Mouse (Mus musculus): ENCODE measurements at regions not wholly inside any gene's neighbourhood (a gene's known extent, or its start where the extent isn't known, plus 50 kb on each side); places are given as distances from the start of the nearest gene placed in this dataset.

DNA sequence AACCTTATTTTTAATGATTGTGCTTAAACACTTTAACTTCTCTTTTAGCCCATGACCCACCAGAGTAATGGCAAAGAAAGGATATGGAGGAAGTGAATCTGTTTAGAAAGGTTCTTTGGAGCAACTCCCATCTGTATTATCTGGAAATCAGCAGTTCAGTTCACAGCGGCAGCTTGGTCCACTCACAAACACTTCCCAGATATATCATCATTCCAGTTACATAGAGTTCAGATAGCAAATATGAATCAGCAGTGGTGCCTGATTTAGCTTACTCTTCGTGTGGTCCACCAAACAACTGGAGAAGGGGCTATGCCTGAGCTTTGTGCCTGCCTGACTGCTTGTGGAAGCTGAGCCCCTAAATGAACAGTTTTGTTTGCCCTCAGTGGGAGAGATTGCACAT, 1385.9 kb upstream of the Zeb2 start:
- no peak for DNase-seq
- ATAC-seq: no peak
- WGBS (ENCODE audit: insufficient replicate concordance): 71% methylated on average over 2 of the region's 2 CpGs
- no peak for TF ChIP-seq EP300 (IDR thresholded peaks at IDR 0.05; ENCODE audit: low read depth)
- TF ChIP-seq CTCF (IDR thresholded peaks at IDR 0.05; ENCODE audit: low read depth): no peak
- Histone ChIP-seq H3K4me3 (ENCODE audit: low read depth, low read length) (no peak overlapping the region), H3K27ac (ENCODE audit: low read depth) (no peak overlapping the region), H3K36me3 (replicated peaks; ENCODE audit: insufficient read depth, low read length) (no peaks in the 10 kb centered on the region), H3K4me2 (ENCODE audit: low read depth, low read length) (no peak overlapping the region), H3K4me1 (ENCODE audit: insufficient read depth) (no peaks in the 10 kb centered on the region), H3K9ac (replicated peaks) (no peak overlapping the region), H3K9me3 (ENCODE audit: low read length) (no peaks in the 10 kb centered on the region), H3K27me3 (ENCODE audit: insufficient read depth, low read length) (no peaks in the 10 kb centered on the region)

DNA sequence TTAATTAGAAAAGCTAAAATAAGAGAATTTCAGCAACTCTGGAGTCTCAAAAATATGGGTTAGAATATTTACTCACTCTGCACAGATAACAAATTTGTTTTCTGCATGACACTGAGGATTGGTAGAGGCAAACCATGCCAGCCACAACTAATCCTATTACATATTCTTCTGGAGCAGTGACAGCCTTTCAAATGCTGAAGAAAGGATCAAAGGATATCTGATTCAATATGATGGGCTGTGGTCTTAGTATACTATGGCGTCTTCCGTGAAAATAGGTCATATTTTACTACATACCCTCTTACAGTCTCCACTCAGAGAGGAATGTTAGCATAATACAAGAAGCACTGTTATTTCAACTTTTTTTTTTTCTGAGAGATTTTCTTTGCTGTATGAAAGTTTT, 1375.1 kb upstream of the Zeb2 start:
- Histone ChIP-seq H3K4me3 (ENCODE audit: low read depth, low read length) (no peak overlapping the region), H3K9me3 (ENCODE audit: low read length) (no peaks in the 10 kb centered on the region), H3K27me3 (ENCODE audit: insufficient read depth, low read length) (no peaks in the 10 kb centered on the region), H3K27ac (ENCODE audit: low read depth) (no peak overlapping the region), H3K4me1 (ENCODE audit: insufficient read depth) (no peaks in the 10 kb centered on the region), H3K4me2 (ENCODE audit: low read depth, low read length) (no peak overlapping the region), H3K36me3 (replicated peaks; ENCODE audit: insufficient read depth, low read length) (no peaks in the 10 kb centered on the region), H3K9ac (replicated peaks) (no peak overlapping the region)
- TF ChIP-seq EP300 (IDR thresholded peaks at IDR 0.05; ENCODE audit: low read depth) (no peak), CTCF (IDR thresholded peaks at IDR 0.05; ENCODE audit: low read depth) (no peak)
- DNase-seq (no peak), ATAC-seq (no peak)
- WGBS (ENCODE audit: insufficient replicate concordance): 80% methylated on average over 2 of the region's 2 CpGs

DNA sequence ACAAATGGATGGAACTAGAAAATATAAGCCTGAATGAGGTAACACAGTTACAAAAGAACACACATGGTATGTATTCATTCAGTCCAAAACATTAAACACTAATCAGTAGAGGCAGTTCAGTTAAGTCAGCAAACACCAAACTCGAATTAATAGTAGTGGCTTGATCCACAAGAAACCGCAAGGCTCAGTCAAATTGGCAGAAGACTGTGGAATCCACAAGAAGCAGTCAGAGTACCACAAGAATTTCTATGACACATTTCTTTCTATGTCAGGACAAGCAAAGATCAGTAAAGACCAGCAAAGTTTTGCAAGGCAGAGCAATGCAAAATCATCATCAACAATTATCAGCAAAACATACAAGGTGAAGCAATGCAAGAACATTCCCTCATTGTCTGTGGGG, 1373.9 kb upstream of the Zeb2 start:
- no peak for TF ChIP-seq CTCF (IDR thresholded peaks at IDR 0.05; ENCODE audit: low read depth)
- no peak for TF ChIP-seq EP300 (IDR thresholded peaks at IDR 0.05; ENCODE audit: low read depth)
- Histone ChIP-seq H3K9me3 (ENCODE audit: low read length) (no peaks in the 10 kb centered on the region), H3K9ac (replicated peaks) (no peak overlapping the region), H3K4me3 (ENCODE audit: low read depth, low read length) (no peak overlapping the region), H3K4me1 (ENCODE audit: insufficient read depth) (no peaks in the 10 kb centered on the region), H3K4me2 (ENCODE audit: low read depth, low read length) (no peak overlapping the region), H3K36me3 (replicated peaks; ENCODE audit: insufficient read depth, low read length) (no peaks in the 10 kb centered on the region), H3K27ac (ENCODE audit: low read depth) (no peak overlapping the region), H3K27me3 (ENCODE audit: insufficient read depth, low read length) (no peaks in the 10 kb centered on the region)
- 79% methylated on average over 2 of the region's 2 CpGs for WGBS (ENCODE audit: insufficient replicate concordance)
- ATAC-seq: no peak
- DNase-seq: no peak

DNA sequence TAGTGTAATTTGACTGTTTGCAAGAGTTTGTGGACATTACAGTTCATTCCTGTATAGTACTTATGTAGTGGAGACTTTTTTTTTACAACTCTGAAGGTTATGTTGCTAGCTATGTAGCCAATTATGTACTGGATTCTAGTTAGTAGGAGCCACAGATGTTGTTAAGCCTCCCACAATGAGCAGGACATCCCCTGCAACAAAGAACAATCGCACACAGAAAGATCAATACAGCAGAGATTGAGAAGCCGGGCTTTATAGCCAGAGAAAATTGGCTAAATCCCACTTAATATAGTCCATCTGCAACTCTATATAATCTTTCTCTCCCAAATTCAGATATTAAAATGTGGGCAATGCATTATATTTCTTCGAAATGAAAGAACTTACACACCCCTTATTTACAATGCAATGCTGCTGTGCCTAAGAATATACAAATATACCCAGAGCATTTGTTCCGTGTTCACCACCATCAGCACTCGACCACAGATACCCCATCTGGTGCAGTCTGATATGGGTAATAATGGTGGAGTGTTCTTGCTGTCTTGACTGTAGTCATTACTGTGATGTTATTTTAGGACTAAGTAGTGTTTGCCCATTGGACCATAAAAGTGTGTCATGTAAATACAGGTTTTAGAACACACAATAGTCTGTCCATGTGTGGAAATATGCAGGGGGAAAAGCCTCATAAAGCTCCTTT, 1351.9 kb upstream of the Zeb2 start:
- ATAC-seq: no peak
- 76% methylated on average over 5 of the region's 5 CpGs for whole genome bisulfite sequencing (ENCODE audit: insufficient replicate concordance)

DNA sequence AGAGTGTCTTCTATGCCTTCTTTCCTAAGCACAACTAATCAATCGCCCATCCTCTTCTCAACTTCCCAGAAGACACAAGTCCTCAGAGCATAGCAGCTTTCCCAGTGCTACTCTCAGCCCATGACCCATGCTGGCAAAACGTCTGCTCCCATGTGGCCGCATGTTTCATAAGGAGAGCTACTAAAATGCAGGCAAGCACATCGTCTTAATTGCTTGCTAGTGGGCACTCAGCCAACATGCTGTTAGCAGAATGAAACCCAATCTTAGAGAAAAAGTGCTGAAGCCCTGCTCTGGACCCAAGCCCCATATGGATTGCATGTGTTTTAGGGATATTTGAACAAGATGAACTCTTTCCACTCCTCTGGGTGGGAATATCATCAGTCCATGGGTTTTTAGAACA, 1348.2 kb upstream of the Zeb2 start:
- H3K9ac ChIP-seq (replicated peaks): no peak overlapping the region
- ATAC-seq (no peak), DNase-seq (no peak)
- no peaks in the 10 kb centered on the region for H3K36me3 ChIP-seq (replicated peaks; ENCODE audit: insufficient read depth, low read length)
- 69% methylated on average over 4 of the region's 4 CpGs for WGBS (ENCODE audit: insufficient replicate concordance)
- no peaks in the 10 kb centered on the region for H3K9me3 ChIP-seq (ENCODE audit: low read length)
- TF ChIP-seq EP300 (IDR thresholded peaks at IDR 0.05; ENCODE audit: low read depth): no peak
- no peak for TF ChIP-seq CTCF (IDR thresholded peaks at IDR 0.05; ENCODE audit: low read depth)
- H3K27me3 ChIP-seq (ENCODE audit: insufficient read depth, low read length): no peaks in the 10 kb centered on the region
- H3K4me1 ChIP-seq (ENCODE audit: insufficient read depth): no peaks in the 10 kb centered on the region
- no peak overlapping the region for H3K4me2 ChIP-seq (ENCODE audit: low read depth, low read length)
- H3K27ac ChIP-seq (ENCODE audit: low read depth): no peak overlapping the region
- H3K4me3 ChIP-seq (ENCODE audit: low read depth, low read length): no peak overlapping the region

More for the DNA sequence above, 1351.9 kb upstream of the Zeb2 start:
- TF ChIP-seq EP300 (IDR thresholded peaks at IDR 0.05; ENCODE audit: low read depth) (no peak), CTCF (IDR thresholded peaks at IDR 0.05; ENCODE audit: low read depth) (no peak)
- Histone ChIP-seq H3K4me3 (ENCODE audit: low read depth, low read length) (no peak overlapping the region), H3K4me1 (ENCODE audit: insufficient read depth) (no peaks in the 10 kb centered on the region), H3K9me3 (ENCODE audit: low read length) (no peaks in the 10 kb centered on the region), H3K36me3 (replicated peaks; ENCODE audit: insufficient read depth, low read length) (no peaks in the 10 kb centered on the region), H3K27ac (ENCODE audit: low read depth) (no peak overlapping the region), H3K27me3 (ENCODE audit: insufficient read depth, low read length) (no peaks in the 10 kb centered on the region), H3K4me2 (ENCODE audit: low read depth, low read length) (no peak overlapping the region), H3K9ac (replicated peaks) (no peak overlapping the region)
- no peak for DNase-seq

DNA sequence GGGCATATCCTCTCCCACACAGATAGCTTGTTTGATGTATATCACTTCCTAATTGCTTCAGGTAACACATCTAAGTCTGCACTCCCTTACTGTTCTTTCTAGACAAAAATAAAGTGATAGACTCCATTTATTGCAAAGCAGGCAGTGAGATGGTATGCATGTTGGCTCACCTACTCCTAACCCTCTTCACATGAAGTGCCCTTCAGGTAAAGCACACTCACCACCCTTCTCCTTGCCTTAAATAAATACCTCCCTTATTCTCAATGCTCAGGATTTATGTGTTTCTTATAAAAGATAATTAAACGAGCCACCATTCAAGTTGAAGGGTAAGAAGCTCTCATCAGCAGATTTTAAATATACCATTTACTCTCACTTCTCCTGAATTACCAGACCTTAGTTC, 1347.7 kb upstream of the Zeb2 start:
- Histone ChIP-seq H3K27me3 (ENCODE audit: insufficient read depth, low read length) (no peaks in the 10 kb centered on the region), H3K27ac (ENCODE audit: low read depth) (no peak overlapping the region), H3K4me2 (ENCODE audit: low read depth, low read length) (no peak overlapping the region), H3K9me3 (ENCODE audit: low read length) (no peaks in the 10 kb centered on the region), H3K4me3 (ENCODE audit: low read depth, low read length) (no peak overlapping the region), H3K36me3 (replicated peaks; ENCODE audit: insufficient read depth, low read length) (no peaks in the 10 kb centered on the region), H3K9ac (replicated peaks) (no peak overlapping the region), H3K4me1 (ENCODE audit: insufficient read depth) (no peaks in the 10 kb centered on the region)
- WGBS (ENCODE audit: insufficient replicate concordance): 63% methylated on average over 1 of the region's 1 CpGs
- no peak for TF ChIP-seq CTCF (IDR thresholded peaks at IDR 0.05; ENCODE audit: low read depth)
- no peak for TF ChIP-seq EP300 (IDR thresholded peaks at IDR 0.05; ENCODE audit: low read depth)
- no peak for ATAC-seq
- DNase-seq: no peak

DNA sequence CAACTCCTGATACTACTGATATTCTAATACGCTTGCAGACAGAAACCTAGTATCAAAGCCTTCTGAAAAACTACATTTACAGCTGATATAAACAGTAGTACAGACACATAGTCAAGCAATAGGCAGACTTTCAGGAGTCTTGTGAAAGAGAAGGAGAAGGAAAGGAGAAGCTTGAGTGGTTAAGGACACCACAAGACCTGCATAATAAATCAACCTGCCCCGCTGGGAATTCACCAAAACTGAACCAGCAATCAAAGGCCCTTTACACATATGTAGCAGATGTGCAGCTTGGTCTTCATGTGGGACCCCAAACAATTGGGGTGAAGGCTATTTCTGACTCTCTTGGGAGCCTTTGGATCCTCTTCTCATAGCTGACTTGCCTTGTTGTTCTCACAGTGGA, 1345.5 kb upstream of the Zeb2 start:
- no peak for DNase-seq
- 71% methylated on average over 2 of the region's 2 CpGs for WGBS (ENCODE audit: insufficient replicate concordance)
- Histone ChIP-seq H3K9ac (replicated peaks) (no peak overlapping the region), H3K9me3 (ENCODE audit: low read length) (no peaks in the 10 kb centered on the region), H3K4me3 (ENCODE audit: low read depth, low read length) (no peak overlapping the region), H3K4me1 (ENCODE audit: insufficient read depth) (no peaks in the 10 kb centered on the region), H3K4me2 (ENCODE audit: low read depth, low read length) (no peak overlapping the region), H3K27me3 (ENCODE audit: insufficient read depth, low read length) (no peaks in the 10 kb centered on the region), H3K27ac (ENCODE audit: low read depth) (no peak overlapping the region), H3K36me3 (replicated peaks; ENCODE audit: insufficient read depth, low read length) (no peaks in the 10 kb centered on the region)
- ATAC-seq: no peak
- TF ChIP-seq CTCF (IDR thresholded peaks at IDR 0.05; ENCODE audit: low read depth) (no peak), EP300 (IDR thresholded peaks at IDR 0.05; ENCODE audit: low read depth) (no peak)
